Mouse (Mus musculus) heart, postnatal 0 days (tissue): ENCODE measurements at regions not wholly inside any gene's neighbourhood (a gene's known extent, or its start where the extent isn't known, plus 50 kb on each side); places are given as distances from the start of the nearest gene placed in this dataset.

Experiments used
- ATAC-seq: fragments of 200-750 bp; cut with Nextera tagmentation; 2 replicates; pipeline ENCODE4 v1.8.0; 2017; ENCODE audit warnings: low read depth, moderate number of reproducible peaks, moderate library complexity; ENCODE audit not compliant: insufficient read depth
- DNase-seq: peaks from one replicate; pipeline ENCODE4 v3.0.0-alpha.2; 2016; ENCODE audit warnings: low spot score
- H3K27ac ChIP-seq: fragments of 300-500 bp; sonication (generic); 2 replicates; pipeline ENCODE4 v1.5.1; 2014; ENCODE audit warnings: low read depth, mild to moderate bottlenecking
- H3K27me3 ChIP-seq: fragments of 300-500 bp; sonication (generic); 2 replicates; pipeline ENCODE4 v1.6.1; 2014; ENCODE audit warnings: low read length, mixed read lengths; ENCODE audit not compliant: control insufficient read depth, insufficient read depth
- H3K36me3 ChIP-seq: fragments of 300-500 bp; sonication (generic); replicated peaks from 2 replicates; pipeline ENCODE4 v1.6.1; 2014; ENCODE audit warnings: low read length, mixed read lengths; ENCODE audit not compliant: control insufficient read depth, insufficient read depth
- H3K4me1 ChIP-seq: fragments of 300-500 bp; sonication (generic); 2 replicates; pipeline ENCODE4 v1.6.1; 2014; ENCODE audit warnings: antibody characterized with exemption; ENCODE audit not compliant: control insufficient read depth, insufficient read depth
- H3K4me2 ChIP-seq: fragments of 300-500 bp; sonication (generic); 2 replicates; pipeline ENCODE4 v1.6.1; 2014; ENCODE audit warnings: low read depth, mild to moderate bottlenecking, low read length, moderate library complexity
- H3K4me3 ChIP-seq: fragments of 300-500 bp; sonication (generic); 2 replicates; pipeline ENCODE4 v1.5.1; 2014; ENCODE audit warnings: low read depth, low read length
- H3K9ac ChIP-seq: fragments of 300-500 bp; sonication (generic); replicated peaks from 2 replicates; pipeline ENCODE4 v1.6.1; 2014; ENCODE audit warnings: low read depth, low read length, mixed read lengths
- H3K9me3 ChIP-seq: fragments of 300-500 bp; sonication (generic); replicated peaks from 2 replicates; pipeline ENCODE4 v1.6.1; 2016; ENCODE audit warnings: low read length; ENCODE audit not compliant: control insufficient read depth
- CTCF ChIP-seq: IDR thresholded peaks from 2 replicates; pipeline ENCODE4 v1.5.1; 2016; ENCODE audit warnings: antibody characterized with exemption, control low read depth, low read depth
- EP300 ChIP-seq: IDR thresholded peaks from 2 replicates; pipeline ENCODE4 v1.6.1; 2016; ENCODE audit warnings: antibody characterized with exemption, low read depth
- WGBS: fragments of 180-500 bp; shearing (Covaris S2); extraction: QIAGEN DNeasy Blood & Tissue Kit; methylation state at CpG from one replicate; pipeline ENCODE4 v1.1.7; 2014; 5-methylcytosine and 5-hydroxymethylcytosine counted together

GRCm38 (mm10) chr5:47781608-47782007, 201.3 kb upstream of the Slit2 start:
- TF ChIP-seq EP300 (no peak), CTCF (no peak)
- DNase-seq (no peak), ATAC-seq (no peak)
- Histone ChIP-seq H3K9me3 (no peaks in the 10 kb centered on the region), H3K9ac (no peak overlapping the region), H3K4me2 (no peak overlapping the region), H3K4me3 (no peak overlapping the region), H3K27ac (no peak overlapping the region), H3K4me1 (no peaks in the 10 kb centered on the region), H3K36me3 (no peaks in the 10 kb centered on the region), H3K27me3 (no peaks in the 10 kb centered on the region)
- whole genome bisulfite sequencing = 67% methylated on average over 5 of the region's 5 CpGs

- Histone ChIP-seq H3K4me1 (no peaks in the 10 kb centered on the region), H3K27me3 (no peaks in the 10 kb centered on the region), H3K4me2 (no peak overlapping the region), H3K36me3 (no peaks in the 10 kb centered on the region), H3K9me3 (no peaks in the 10 kb centered on the region), H3K27ac (no peak overlapping the region), H3K4me3 (no peak overlapping the region), H3K9ac (no peak overlapping the region)
- 61% methylated on average over 6 of the region's 6 CpGs for WGBS
- DNase-seq (no peak), ATAC-seq (no peak)
- TF ChIP-seq CTCF = no peak
- TF ChIP-seq EP300 = no peak
Observed at GRCm38 (mm10) chr5:47794639-47795272, 188.2 kb upstream of the Slit2 start.

GRCm38 (mm10) chr5:47795273-47795672, 187.7 kb upstream of the Slit2 start:
- DNase-seq (no peak), ATAC-seq (no peak)
- no peak overlapping the region for H3K4me3 ChIP-seq
- TF ChIP-seq EP300 (no peak), CTCF (no peak)
- WGBS = 44% methylated on average over 3 of the region's 3 CpGs
- no peak overlapping the region for H3K4me2 ChIP-seq
- H3K27ac ChIP-seq = no peak overlapping the region
- no peaks in the 10 kb centered on the region for H3K36me3 ChIP-seq
- no peaks in the 10 kb centered on the region for H3K9me3 ChIP-seq
- H3K27me3 ChIP-seq = no peaks in the 10 kb centered on the region
- H3K9ac ChIP-seq = no peak overlapping the region
- no peaks in the 10 kb centered on the region for H3K4me1 ChIP-seq

GRCm38 (mm10) chr5:47820936-47821335, 162.0 kb upstream of the Slit2 start:
- no peak for DNase-seq
- no peaks in the 10 kb centered on the region for H3K27me3 ChIP-seq
- WGBS = 79% methylated on average over 1 of the region's 1 CpGs
- no peak overlapping the region for H3K9ac ChIP-seq
- H3K27ac ChIP-seq = no peak overlapping the region
- H3K4me3 ChIP-seq = no peak overlapping the region
- H3K4me2 ChIP-seq = no peak overlapping the region
- TF ChIP-seq EP300 (no peak), CTCF (no peak)
- H3K4me1 ChIP-seq = no peaks in the 10 kb centered on the region
- ATAC-seq = no peak
- no peaks in the 10 kb centered on the region for H3K36me3 ChIP-seq
- no peaks in the 10 kb centered on the region for H3K9me3 ChIP-seq

- DNase-seq (no peak), ATAC-seq (no peak)
- H3K36me3 ChIP-seq = no peaks in the 10 kb centered on the region
- WGBS = 74% methylated on average over 3 of the region's 3 CpGs
- no peaks in the 10 kb centered on the region for H3K9me3 ChIP-seq
- no peaks in the 10 kb centered on the region for H3K27me3 ChIP-seq
- H3K4me2 ChIP-seq = no peak overlapping the region
- TF ChIP-seq CTCF = no peak
- no peak for TF ChIP-seq EP300
- no peaks in the 10 kb centered on the region for H3K4me1 ChIP-seq
- H3K9ac ChIP-seq = no peak overlapping the region
- no peak overlapping the region for H3K4me3 ChIP-seq
- no peak overlapping the region for H3K27ac ChIP-seq
Observed at GRCm38 (mm10) chr5:47837998-47838397, 144.9 kb upstream of the Slit2 start.

- no peaks in the 10 kb centered on the region for H3K36me3 ChIP-seq
- no peak overlapping the region for H3K4me3 ChIP-seq
- H3K27ac ChIP-seq = no peak overlapping the region
- H3K9me3 ChIP-seq = no peaks in the 10 kb centered on the region
- H3K4me1 ChIP-seq = no peaks in the 10 kb centered on the region
- no peaks in the 10 kb centered on the region for H3K27me3 ChIP-seq
- DNase-seq (no peak), ATAC-seq (no peak)
- no peak for TF ChIP-seq EP300
- TF ChIP-seq CTCF = no peak
- 22% methylated on average over 5 of the region's 5 CpGs for WGBS
- no peak overlapping the region for H3K9ac ChIP-seq
- no peak overlapping the region for H3K4me2 ChIP-seq
Observed at GRCm38 (mm10) chr5:47869701-47870100, 113.2 kb upstream of the Slit2 start.
